Mouse (Mus musculus): Measurements from ENCODE around the gene Neurl2. TPM values are rescaled to one million over a fixed set of nuclear protein-coding genes. Genes with fewer than 3 reads are reported as not detected.

The Neurl2 gene
- total and polyA plus RNA-seq, 3 experiments = 1.8 to 4.1 (median 2.1) TPM

- TF ChIP-seq CTCF (conservative IDR thresholded peaks at IDR 0.05 in 1 of 2, IDR thresholded peaks at IDR 0.05 in 1 of 2; ENCODE audit: low read depth in 2 of 2, low read length in 2 of 2) (peak in 1 of 2 experiments; percentile 29; a peak in 2 of 4 replicates), NELFE (IDR thresholded peaks at IDR 0.05; ENCODE audit: low read depth, low read length) (no peak), MAX (IDR thresholded peaks at IDR 0.05; ENCODE audit: low read length) (no peak), BHLHE40 (IDR thresholded peaks at IDR 0.05; ENCODE audit: low read depth, low read length) (no peak)
- no peak for DNase-seq (ENCODE audit: extremely low read depth)
- peaks cover 11 to 47% of the 10 kb centered on the region in 2 experiments for H3K36me3 ChIP-seq (replicated peaks in 1 of 2; ENCODE audit: control insufficient read depth in 1 of 2, insufficient read depth in 1 of 2, low read length in 1 of 2)
- H3K27ac ChIP-seq (ENCODE audit: insufficient read depth, low read depth) = no peak overlapping the region
- no peaks in the 10 kb centered on the region for H3K9me3 ChIP-seq (replicated peaks; ENCODE audit: low read length)
- peaks cover 0 to 6% of the 10 kb centered on the region in 2 experiments; a peak in 2 of 4 replicates for H3K4me1 ChIP-seq (ENCODE audit: control insufficient read depth in 1 of 2, insufficient read depth in 2 of 2)
- no peaks in the 10 kb centered on the region for H3K79me2 ChIP-seq (replicated peaks; ENCODE audit: control insufficient read depth, extremely low read depth, insufficient read depth, poor library complexity, severe bottlenecking)
- in situ Hi-C loops (cut with MboI; ENCODE audit: low pct_ligation_motif_present, low pct_unique_long_range_greater_than_20kb, low sequenced_read_pairs) (no loop called here), dilution Hi-C loops (cut with MboI; ENCODE audit: extremely low pct_ligation_motif_present, extremely low pct_unique_long_range_greater_than_20kb, low sequenced_read_pairs) (no loop called here)
- H3K9ac ChIP-seq (ENCODE audit: insufficient read depth, low read depth) = no peak overlapping the region
- no peak overlapping the region for H3K4me3 ChIP-seq (replicated peaks in 1 of 3; ENCODE audit: low read depth in 2 of 3, low read length in 2 of 3, poor library complexity in 1 of 3)
- no peaks in the 10 kb centered on the region for H3K27me3 ChIP-seq (replicated peaks)
- no peak overlapping the region for H3K4me2 ChIP-seq (ENCODE audit: insufficient read depth, low read depth, poor library complexity, severe bottlenecking)
Measured at GRCm38 (mm10) chr2:164817703-164818102, 15.6 kb downstream of the Neurl2 start.

- Histone ChIP-seq H3K79me2 (replicated peaks; ENCODE audit: control insufficient read depth, extremely low read depth, insufficient read depth, poor library complexity, severe bottlenecking) (no peaks in the 10 kb centered on the region), H3K9ac (ENCODE audit: insufficient read depth, low read depth) (no peak overlapping the region), H3K27me3 (replicated peaks) (no peaks in the 10 kb centered on the region), H3K4me3 (replicated peaks in 1 of 3; ENCODE audit: low read depth in 2 of 3, low read length in 2 of 3, poor library complexity in 1 of 3) (no peak overlapping the region), H3K36me3 (replicated peaks in 1 of 2; ENCODE audit: control insufficient read depth in 1 of 2, insufficient read depth in 1 of 2, low read length in 1 of 2) (peaks cover 11 to 52% of the 10 kb centered on the region in 2 experiments), H3K4me1 (ENCODE audit: control insufficient read depth in 1 of 2, insufficient read depth in 2 of 2) (peaks cover 0 to 2% of the 10 kb centered on the region in 2 experiments; a peak in 1 of 4 replicates), H3K27ac (ENCODE audit: insufficient read depth, low read depth) (no peak overlapping the region), H3K9me3 (replicated peaks; ENCODE audit: low read length) (no peaks in the 10 kb centered on the region), H3K4me2 (ENCODE audit: insufficient read depth, low read depth, poor library complexity, severe bottlenecking) (no peak overlapping the region)
- in situ Hi-C loops (cut with MboI; ENCODE audit: low pct_ligation_motif_present, low pct_unique_long_range_greater_than_20kb, low sequenced_read_pairs) (no loop called here), dilution Hi-C loops (cut with MboI; ENCODE audit: extremely low pct_ligation_motif_present, extremely low pct_unique_long_range_greater_than_20kb, low sequenced_read_pairs) (no loop called here)
- no peak for TF ChIP-seq ELF1 (IDR thresholded peaks at IDR 0.05; ENCODE audit: low read depth, low read length)
- no peak for TF ChIP-seq ZC3H11A (IDR thresholded peaks at IDR 0.05; ENCODE audit: low read depth, low read length)
- TF ChIP-seq CTCF (conservative IDR thresholded peaks at IDR 0.05 in 1 of 2, IDR thresholded peaks at IDR 0.05 in 1 of 2; ENCODE audit: low read depth in 2 of 2, low read length in 2 of 2) = no peak
- TF ChIP-seq ZMIZ1 (IDR thresholded peaks at IDR 0.05; ENCODE audit: low read depth, low read length) = no peak
- TF ChIP-seq POLR2A (IDR thresholded peaks at IDR 0.05; ENCODE audit: low read depth, low read length) = no peak
- no peak for TF ChIP-seq BHLHE40 (IDR thresholded peaks at IDR 0.05; ENCODE audit: low read depth, low read length)
- no peak for TF ChIP-seq JUN (IDR thresholded peaks at IDR 0.05; ENCODE audit: insufficient read depth, low read depth, low read length)
- TF ChIP-seq ZNF384 (IDR thresholded peaks at IDR 0.05; ENCODE audit: low read depth, low read length) = no peak
- TF ChIP-seq JUND (conservative IDR thresholded peaks at IDR 0.05; ENCODE audit: low read depth, low read length) = no peak
- no peak for TF ChIP-seq MXI1 (IDR thresholded peaks at IDR 0.05; ENCODE audit: low read depth, low read length)
- no peak for TF ChIP-seq HCFC1 (IDR thresholded peaks at IDR 0.05; ENCODE audit: low read depth, low read length)
- no peak for TF ChIP-seq SIN3A (IDR thresholded peaks at IDR 0.05; ENCODE audit: low read length)
- TF ChIP-seq IRF4 (IDR thresholded peaks at IDR 0.05; ENCODE audit: low read depth, low read length) = no peak
- TF ChIP-seq TCF12 (IDR thresholded peaks at IDR 0.05; ENCODE audit: low read depth, low read length) = no peak
- TF ChIP-seq MAX (IDR thresholded peaks at IDR 0.05; ENCODE audit: low read length) = no peak
- DNase-seq (ENCODE audit: extremely low read depth) = no peak
Measured at GRCm38 (mm10) chr2:164817206-164817605, 16.1 kb downstream of the Neurl2 start.
